Mouse (Mus musculus) c-Kit-positive CD71-positive TER-119-negative erythroid progenitor cells, embryonic 14.5 days (primary cell): Measurements from ENCODE around the gene Rraga.

ENCODE experiments used
- DNase-seq: peaks from one replicate; pipeline ENCODE4 v3.0.0-alpha.2; 2013; ENCODE audit warnings: low read depth

Rraga gene

GRCm38 (mm10) chr4:86575283-86575983 is at the start of gene Rraga:
Gene Rraga, plus strand, starts transcription at chr4:86575668.
- peak; percentile 91 for DNase-seq

- DNase-seq: no peak
Measured at GRCm38 (mm10) chr4:86527162-86528136, 48.0 kb upstream of the Rraga start.

GRCm38 (mm10) chr4:86529161-86529560 is 46.3 kb upstream of the Rraga start:
- DNase-seq: no peak

DNA sequence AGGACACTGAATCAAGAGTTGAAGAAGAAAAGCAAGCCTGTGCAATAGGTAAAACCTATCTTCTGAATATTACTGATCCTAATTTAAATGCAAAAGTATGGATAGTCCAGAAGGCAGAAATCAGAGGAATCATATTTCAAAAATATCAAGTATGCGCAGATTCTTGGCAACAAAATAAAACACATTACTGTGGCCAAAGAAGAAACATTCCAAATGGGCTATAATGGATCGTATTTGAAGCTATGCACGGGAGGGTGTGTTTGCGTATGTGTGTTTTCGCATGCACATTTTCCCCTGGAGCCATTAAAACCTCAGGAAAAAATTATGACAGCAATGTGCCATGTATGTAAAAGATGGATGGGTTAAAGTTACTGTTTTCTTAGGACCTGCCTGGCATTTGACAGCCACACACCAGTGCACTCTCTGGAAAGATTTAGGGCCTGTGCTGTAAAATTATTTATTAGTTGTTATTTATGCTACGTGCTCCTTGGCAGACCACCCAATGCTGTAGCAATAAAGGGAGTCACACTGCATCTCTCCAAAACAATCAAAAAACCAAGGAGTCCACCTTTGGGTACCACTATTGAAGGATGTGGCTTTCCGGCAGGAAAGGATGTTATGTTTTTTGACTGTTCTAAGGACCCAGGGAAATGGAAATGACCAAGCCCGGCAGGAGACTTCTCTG is 41.9 kb upstream of the Rraga start:
- no peak for DNase-seq

- DNase-seq: no peak
Measured at GRCm38 (mm10) chr4:86534091-86534481, 41.4 kb upstream of the Rraga start.

- peak; percentile 44 for DNase-seq
Measured at GRCm38 (mm10) chr4:86537972-86538371, 37.5 kb upstream of the Rraga start.

GRCm38 (mm10) chr4:86538936-86539335 is 36.5 kb upstream of the Rraga start:
- no peak for DNase-seq

DNA sequence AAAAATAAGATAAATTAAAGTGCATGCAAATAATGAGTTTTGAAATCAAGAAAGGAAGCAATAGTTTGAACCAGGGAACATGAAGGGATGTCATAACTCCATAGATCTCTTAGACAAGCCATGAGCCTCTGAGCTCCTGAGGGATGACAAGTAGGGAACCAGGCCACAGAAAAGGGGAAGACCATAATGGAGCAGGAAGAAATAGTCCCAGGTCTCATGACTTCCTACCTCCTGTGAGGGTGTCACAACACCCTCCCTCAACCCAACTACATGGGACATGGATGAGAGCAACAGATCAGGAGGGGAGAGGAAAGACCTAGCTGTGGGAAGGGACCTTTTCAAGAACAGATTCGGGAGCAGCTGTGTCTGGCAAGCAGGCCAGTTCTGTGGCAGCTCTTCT is 33.9 kb upstream of the Rraga start:
- DNase-seq: no peak

DNA sequence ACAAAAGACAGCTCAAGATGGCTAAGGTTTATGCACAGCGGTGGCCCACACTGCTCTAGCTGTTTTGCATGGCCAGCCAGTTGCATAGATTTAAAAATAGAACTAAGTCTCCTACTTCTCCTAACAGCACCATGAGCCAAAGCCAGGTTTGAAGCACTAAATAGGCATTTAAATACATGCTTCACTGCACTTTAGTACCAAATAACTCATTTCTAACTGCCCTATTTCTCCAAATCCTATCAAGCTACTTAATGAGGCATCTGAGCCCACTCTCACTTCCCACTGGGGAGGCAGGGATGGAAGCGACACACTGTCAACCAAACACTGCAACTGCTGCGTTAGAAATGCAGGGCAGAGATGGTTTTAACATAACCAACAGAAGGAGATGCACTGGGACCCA is 31.5 kb upstream of the Rraga start:
- DNase-seq: no peak

DNA sequence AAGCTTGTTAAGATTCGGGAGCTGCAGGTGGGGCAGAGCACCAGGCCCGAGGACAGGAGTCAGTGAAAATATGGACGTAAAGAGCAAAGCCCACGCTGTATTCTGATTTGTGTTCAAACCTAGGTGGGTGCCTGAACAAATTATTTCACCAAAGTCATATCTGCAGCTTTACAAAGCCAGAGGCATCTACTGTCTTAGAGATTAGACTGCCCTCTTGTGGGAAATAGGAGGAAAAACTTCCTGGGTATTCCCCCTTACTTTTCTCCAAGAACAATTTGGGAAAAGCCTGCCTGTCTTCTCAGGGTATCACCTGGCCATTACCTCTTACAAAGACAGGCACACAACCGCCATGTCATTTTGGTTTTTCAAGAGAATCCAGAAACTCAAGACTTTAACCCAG is 29.9 kb upstream of the Rraga start:
- DNase-seq: no peak

DNA sequence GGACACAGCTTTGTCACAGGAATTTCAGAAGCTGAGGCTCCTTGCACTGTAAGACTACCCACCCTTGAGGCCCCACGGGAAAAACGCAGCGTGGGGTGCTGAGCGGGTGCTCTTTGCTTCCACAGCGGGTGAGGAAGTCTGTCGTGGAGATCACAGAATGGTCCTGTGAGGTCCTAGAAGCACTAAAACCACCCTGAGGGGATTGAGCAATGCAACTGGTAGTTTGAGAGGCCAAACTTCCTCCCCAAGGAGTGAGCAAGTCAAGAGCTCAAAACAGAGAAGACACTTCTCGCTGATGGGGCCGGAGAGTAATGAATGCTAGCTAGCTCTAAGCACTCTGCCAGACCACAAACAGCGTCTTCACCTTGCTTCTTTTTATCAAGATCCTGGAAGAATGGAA is 27.1 kb upstream of the Rraga start:
- DNase-seq: no peak

- DNase-seq: peak; percentile 22
Measured at GRCm38 (mm10) chr4:86555035-86555707, 20.3 kb upstream of the Rraga start.

GRCm38 (mm10) chr4:86557371-86557770 is 18.1 kb upstream of the Rraga start:
- no peak for DNase-seq

DNA sequence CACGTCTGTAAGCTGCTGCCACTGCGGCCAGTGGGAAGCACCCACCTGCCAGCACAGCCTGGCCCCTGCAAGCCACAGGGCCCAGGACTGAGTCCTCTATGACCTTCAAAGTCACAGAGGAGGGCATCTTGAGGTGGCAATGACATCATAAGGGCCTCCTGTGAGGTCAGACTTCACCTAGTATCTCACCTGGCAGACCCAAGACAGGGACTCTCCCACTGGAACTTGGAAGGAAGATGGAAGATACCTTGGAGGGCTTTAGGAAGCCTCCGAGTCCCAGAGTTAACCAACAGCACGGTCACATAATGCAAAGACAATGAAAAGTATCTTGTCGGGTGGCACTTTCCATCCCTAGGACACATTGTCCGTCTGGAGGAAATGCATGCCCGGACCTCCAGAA is 17.2 kb upstream of the Rraga start, which contains the start of gene Saxo1:
Gene Saxo1 (minus strand): TSS at position 101 of the 400 bp plus-strand sequence.
- DNase-seq: no peak

- DNase-seq: no peak
Measured at GRCm38 (mm10) chr4:86559006-86559405, 16.5 kb upstream of the Rraga start.

- DNase-seq: no peak
Measured at GRCm38 (mm10) chr4:86561061-86561460, 14.4 kb upstream of the Rraga start.

GRCm38 (mm10) chr4:86574939-86575282 is 557 bp upstream of the Rraga start:
- DNase-seq: no peak

GRCm38 (mm10) chr4:86576120-86576541 is 663 bp downstream of the Rraga start:
- DNase-seq: peak; percentile 36

GRCm38 (mm10) chr4:86576630-86577225 is 1.3 kb downstream of the Rraga start:
- peak; percentile 14 for DNase-seq

- DNase-seq: no peak
Measured at GRCm38 (mm10) chr4:86580056-86580455, 4.6 kb downstream of the Rraga start.

DNA sequence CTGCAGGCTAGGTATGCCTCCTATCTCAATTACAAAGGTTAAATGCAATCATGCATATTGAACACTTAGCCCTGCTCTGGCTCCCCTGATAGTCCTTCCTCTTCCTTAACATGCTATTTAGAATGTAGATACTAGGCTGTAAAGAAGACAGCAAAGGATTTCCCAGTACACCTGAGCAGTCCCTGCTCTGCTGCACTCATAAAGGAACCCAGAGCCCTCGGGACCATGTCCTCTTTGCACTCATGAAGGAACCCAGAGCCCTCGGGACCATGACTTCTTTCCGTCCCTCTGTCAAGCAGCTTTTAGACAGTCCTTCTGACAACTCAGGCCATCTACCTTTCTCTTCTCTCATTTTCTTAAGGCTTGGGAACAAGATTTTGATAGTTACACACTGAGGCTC is 5.1 kb downstream of the Rraga start:
- DNase-seq: no peak

DNA sequence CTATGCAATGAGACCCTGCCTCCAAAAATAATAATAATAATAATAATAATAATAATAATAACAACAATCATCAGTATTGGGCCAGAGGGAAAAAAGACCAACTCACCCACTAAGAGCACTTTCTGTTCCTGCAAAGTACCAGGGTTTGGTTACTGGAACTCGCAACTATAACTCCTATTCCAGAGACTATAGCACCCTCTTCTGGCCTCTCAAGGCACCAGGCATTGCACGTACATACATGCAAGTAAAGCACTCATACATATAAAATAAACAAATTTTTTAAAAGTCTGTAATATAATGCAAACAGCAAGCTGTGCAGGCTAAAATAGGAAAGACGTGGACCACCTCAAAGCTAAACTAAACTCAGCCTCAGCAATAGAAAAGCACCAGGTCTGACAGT is 12.8 kb downstream of the Rraga start:
- no peak for DNase-seq
